Mouse (Mus musculus) ES-Bruce4 (cell line): ENCODE results near the gene Cap2. TPM values are rescaled to one million over a fixed set of nuclear protein-coding genes. Genes with fewer than 3 reads are reported as not detected.

Experiments
- H3K27ac ChIP-seq: 2 replicates; pipeline ENCODE4 v1.5.1; 2012; ENCODE audit warnings: low read length, inconsistent platforms; ENCODE audit not compliant: insufficient read depth
- H3K27me3 ChIP-seq: 2 replicates; pipeline ENCODE4 v1.6.1; 2012; ENCODE audit warnings: mild to moderate bottlenecking, low read length, inconsistent platforms; ENCODE audit not compliant: control insufficient read depth, poor library complexity, insufficient read depth, severe bottlenecking
- H3K36me3 ChIP-seq: 2 replicates; pipeline ENCODE4 v1.6.1; 2012; ENCODE audit warnings: inconsistent platforms, mild to moderate bottlenecking, low read length, moderate library complexity; ENCODE audit not compliant: control insufficient read depth, poor library complexity, insufficient read depth, severe bottlenecking
- H3K4me1 ChIP-seq: one replicate; pipeline ENCODE4 v1.8.1; 2011; ENCODE audit warnings: low read length; ENCODE audit not compliant: control insufficient read depth, insufficient read depth
- H3K4me3 ChIP-seq: 2 replicates; pipeline ENCODE4 v1.5.1; 2011; ENCODE audit warnings: low read depth, mild to moderate bottlenecking, low read length
- H3K9ac ChIP-seq: 2 replicates; pipeline ENCODE4 v1.6.1; 2012; ENCODE audit warnings: low read depth, mild to moderate bottlenecking, inconsistent platforms; ENCODE audit not compliant: poor library complexity, severe bottlenecking
- H3K9me3 ChIP-seq: replicated peaks from 2 replicates; pipeline ENCODE4 v1.6.1; 2012; ENCODE audit warnings: mild to moderate bottlenecking, low read length, inconsistent platforms; ENCODE audit not compliant: control insufficient read depth, poor library complexity, insufficient read depth, severe bottlenecking
- CTCF ChIP-seq: IDR thresholded peaks from one replicate; pipeline ENCODE4 v1.8.1; 2011; ENCODE audit warnings: low read depth, low read length
- EP300 ChIP-seq: IDR thresholded peaks from 2 replicates; pipeline ENCODE4 v1.6.1; 2011; ENCODE audit warnings: low read depth, low read length; ENCODE audit not compliant: insufficient read depth
- POLR2A ChIP-seq: IDR thresholded peaks from one replicate; pipeline ENCODE4 v1.8.1; 2011; ENCODE audit warnings: low read length; ENCODE audit not compliant: insufficient read depth
- polyA plus RNA-seq: library from polyadenylated mRNA; stranded (reverse); fragments of >200 nt; gene quantifications from 2 replicates; pipeline ENCODE4 v1.2.4, GENCODE M21; 2011; ENCODE audit warnings: low read depth; ENCODE audit not compliant: missing spikeins, insufficient read depth, insufficient read length

The Cap2 gene
- polyA plus RNA-seq, 1 experiment = 0.81 TPM

GRCm38 (mm10) chr13:46642318-46642717 is 140.7 kb downstream of the Cap2 start:
- Histone ChIP-seq H3K9ac (no peak overlapping the region), H3K4me1 (peaks cover 2% of the 10 kb centered on the region), H3K4me3 (no peak overlapping the region), H3K27me3 (no peaks in the 10 kb centered on the region), H3K9me3 (0 out of 2 replicates have a peak, but pooled peaks cover 4% of the 10 kb centered on the region), H3K27ac (no peak overlapping the region), H3K36me3 (no peaks in the 10 kb centered on the region)
- TF ChIP-seq EP300 = no peak
- TF ChIP-seq POLR2A = no peak
- TF ChIP-seq CTCF = peak; percentile 62

DNA sequence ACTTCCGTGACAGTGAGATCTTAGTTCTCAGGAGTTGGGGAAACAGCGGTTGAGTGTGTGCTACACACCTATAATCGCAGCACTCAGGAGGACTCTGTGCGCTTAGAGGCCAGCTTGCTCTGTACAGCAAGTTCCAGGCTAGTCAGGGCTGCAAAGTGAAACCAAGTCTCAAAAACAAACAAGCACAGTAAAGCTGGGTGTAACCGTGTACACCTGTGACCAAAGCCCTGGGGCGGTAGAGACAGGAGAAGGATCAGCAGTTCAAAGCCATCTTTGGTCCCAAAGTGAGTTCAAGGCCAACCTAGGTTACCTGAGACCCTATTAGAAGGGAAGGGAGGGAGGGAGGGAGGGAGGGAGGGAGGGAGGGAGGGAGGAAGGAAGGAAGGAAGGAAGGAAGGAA is 142.5 kb downstream of the Cap2 start:
- peaks cover 2% of the 10 kb centered on the region for H3K4me1 ChIP-seq
- TF ChIP-seq POLR2A = no peak
- TF ChIP-seq CTCF = no peak
- peak; percentile 78 for TF ChIP-seq EP300
- H3K9ac ChIP-seq = no peak overlapping the region
- H3K27me3 ChIP-seq = no peaks in the 10 kb centered on the region
- H3K27ac ChIP-seq = no peak overlapping the region
- 0 out of 2 replicates have a peak, but pooled peaks cover 4% of the 10 kb centered on the region for H3K9me3 ChIP-seq
- H3K4me3 ChIP-seq = no peak overlapping the region
- H3K36me3 ChIP-seq = no peaks in the 10 kb centered on the region

DNA sequence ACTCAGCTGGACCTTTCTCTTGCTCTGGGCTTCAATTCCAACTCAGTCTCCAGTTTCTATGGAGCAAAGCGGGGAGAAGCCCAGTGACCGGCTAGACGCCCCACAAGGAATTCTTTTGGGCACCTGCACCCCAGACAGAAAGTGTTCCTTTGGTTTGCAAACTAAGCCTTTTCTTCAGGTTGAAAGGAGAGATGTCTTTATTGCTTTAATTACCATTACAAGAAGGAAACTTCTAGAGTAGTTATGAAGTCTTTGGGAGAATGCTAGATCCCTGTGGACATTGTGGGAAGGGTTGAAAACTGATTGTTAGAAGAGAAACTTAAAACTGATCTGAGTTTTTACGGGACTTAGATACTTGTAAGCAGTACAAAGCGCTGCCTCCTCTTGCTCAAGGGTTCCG is 143.8 kb downstream of the Cap2 start:
- H3K4me3 ChIP-seq = no peak overlapping the region
- no peak overlapping the region for H3K9ac ChIP-seq
- 0 out of 2 replicates have a peak, but pooled peaks cover 4% of the 10 kb centered on the region for H3K9me3 ChIP-seq
- peak overlapping the region; percentile 57; the same call in 1 of the 2 replicates for H3K27ac ChIP-seq
- H3K36me3 ChIP-seq = no peaks in the 10 kb centered on the region
- peaks cover 2% of the 10 kb centered on the region for H3K4me1 ChIP-seq
- TF ChIP-seq CTCF (no peak), EP300 (0 out of 2 replicates have a peak, but pooled peaks have one; percentile 41)
- H3K27me3 ChIP-seq = no peaks in the 10 kb centered on the region

- Histone ChIP-seq H3K36me3 (no peaks in the 10 kb centered on the region), H3K4me3 (no peak overlapping the region), H3K4me1 (no peaks in the 10 kb centered on the region), H3K27me3 (no peaks in the 10 kb centered on the region), H3K27ac (no peak overlapping the region), H3K9ac (no peak overlapping the region), H3K9me3 (no peaks in the 10 kb centered on the region; the same call in 1 of the 2 replicates)
- TF ChIP-seq CTCF (no peak), POLR2A (no peak), EP300 (no peak)
Measured at GRCm38 (mm10) chr13:46651853-46652252, 150.2 kb downstream of the Cap2 start.

- no peak for TF ChIP-seq CTCF
- no peak for TF ChIP-seq EP300
- Histone ChIP-seq H3K27me3 (no peaks in the 10 kb centered on the region), H3K36me3 (no peaks in the 10 kb centered on the region)
Measured at GRCm38 (mm10) chr13:46652671-46653070, 151.0 kb downstream of the Cap2 start.

DNA sequence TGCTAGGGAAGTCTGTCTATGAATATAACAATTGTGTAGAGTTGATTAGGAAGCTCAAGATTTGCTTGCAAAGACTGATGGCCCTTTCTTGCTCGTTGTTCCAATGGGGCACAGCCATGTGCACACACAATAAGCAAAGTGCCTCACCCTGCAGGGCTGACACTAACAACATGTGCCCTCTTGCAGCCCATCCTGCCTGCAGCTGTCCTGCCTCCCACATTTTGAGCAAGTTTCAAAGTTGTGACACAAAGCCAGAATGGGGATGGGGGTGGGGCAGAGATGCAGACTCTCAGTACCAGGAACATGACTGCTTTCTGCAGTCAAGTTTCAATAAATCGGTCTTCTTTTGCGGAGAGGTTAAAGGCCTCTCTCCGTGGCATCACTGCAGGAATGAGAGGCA is 152.0 kb downstream of the Cap2 start:
- TF ChIP-seq CTCF (no peak), EP300 (no peak), POLR2A (no peak)
- Histone ChIP-seq H3K27me3 (no peaks in the 10 kb centered on the region), H3K36me3 (no peaks in the 10 kb centered on the region), H3K4me3 (no peak overlapping the region), H3K9ac (no peak overlapping the region), H3K4me1 (no peaks in the 10 kb centered on the region), H3K9me3 (no peaks in the 10 kb centered on the region; the same call in 1 of the 2 replicates), H3K27ac (no peak overlapping the region)

More at GRCm38 (mm10) chr13:46652671-46653070, 151.0 kb downstream of the Cap2 start:
- H3K4me3 ChIP-seq = no peak overlapping the region
- no peak overlapping the region for H3K9ac ChIP-seq
- H3K4me1 ChIP-seq = no peaks in the 10 kb centered on the region
- no peak overlapping the region for H3K27ac ChIP-seq
- no peaks in the 10 kb centered on the region; the same call in 1 of the 2 replicates for H3K9me3 ChIP-seq
